Mouse (Mus musculus): ENCODE data around the gene Olfr1019. TPM values are rescaled to one million over a fixed set of nuclear protein-coding genes. Genes with fewer than 3 reads are reported as not detected.

Olfr1019 gene
- not detected for total RNA-seq (2022)

DNA sequence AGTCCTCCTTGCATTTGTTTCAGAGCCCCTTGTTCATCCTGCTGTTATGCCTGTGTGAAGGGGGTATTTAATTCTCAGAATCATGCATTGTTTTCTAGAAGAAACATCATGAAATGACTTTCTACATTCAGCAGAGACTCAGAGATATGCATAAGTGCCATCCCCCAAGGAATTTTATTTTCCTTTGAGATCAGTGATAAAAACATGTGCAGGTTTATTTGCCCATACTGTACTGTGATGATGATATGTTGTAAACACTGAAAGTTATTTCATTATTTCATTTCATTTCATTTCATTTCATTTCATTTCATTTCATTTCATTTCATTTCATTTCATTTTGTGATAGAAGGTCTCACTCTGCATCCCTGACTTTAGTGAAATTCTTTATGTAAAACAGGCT is at the start of gene Olfr1019:
Gene Olfr1019 (minus strand): TSS at position 101 of the 400 bp plus-strand sequence.
- DNase-seq (ENCODE audit: low spot score), result no peak

DNA sequence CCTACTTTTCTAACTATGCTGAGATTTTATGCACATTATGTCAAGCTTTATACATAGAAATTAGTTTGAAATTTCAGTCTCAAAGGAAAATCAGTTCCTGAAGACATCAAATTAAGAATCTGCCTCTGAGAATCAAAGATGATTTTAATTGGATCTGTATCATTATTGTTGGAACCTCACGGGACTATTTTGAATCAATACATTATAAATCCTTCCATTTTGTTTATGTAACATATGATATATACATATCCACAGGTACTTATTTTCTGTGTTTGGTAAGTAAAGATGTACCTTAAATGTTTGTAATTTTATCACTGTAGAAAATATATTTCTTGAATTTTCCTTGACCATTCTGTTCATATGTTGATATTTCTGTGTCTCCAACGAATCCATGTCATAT is 40.1 kb upstream of the Olfr1019 start, which contains the start of gene Olfr1023:
Gene Olfr1023 (plus strand): TSS at position 301 of the 400 bp plus-strand sequence.
- no peak for DNase-seq (ENCODE audit: low spot score)

- no peak for DNase-seq (ENCODE audit: low spot score)
Measured at GRCm38 (mm10) chr2:85868294-85868693, 23.0 kb upstream of the Olfr1019 start, which contains the start of gene Olfr1022. TSS of gene Olfr1022 (plus strand) at chr2:85868594.

DNA sequence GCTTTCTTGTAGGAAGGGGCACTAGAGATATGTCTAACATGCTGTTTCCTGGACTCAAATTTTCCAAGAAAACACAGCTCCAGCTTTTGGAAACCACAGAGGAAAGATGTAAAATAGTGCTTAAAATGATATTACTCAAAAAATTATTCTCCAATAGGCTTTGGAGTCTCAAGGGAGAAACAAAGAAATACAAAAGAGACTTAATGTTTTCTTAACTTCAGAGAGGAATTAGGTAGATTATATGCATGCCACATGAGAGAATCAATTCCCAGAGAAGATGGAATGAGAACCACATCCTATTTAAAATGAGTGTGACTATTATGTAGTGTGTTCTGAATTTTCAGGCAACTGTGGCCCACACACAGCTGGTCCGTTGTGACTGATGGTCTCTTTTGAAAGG is 1.4 kb upstream of the Olfr1019 start, which contains the start of gene Olfr1020:
Gene Olfr1020 (plus strand): TSS at position 301 of the 400 bp plus-strand sequence.
- no peak for DNase-seq (ENCODE audit: low spot score)

DNA sequence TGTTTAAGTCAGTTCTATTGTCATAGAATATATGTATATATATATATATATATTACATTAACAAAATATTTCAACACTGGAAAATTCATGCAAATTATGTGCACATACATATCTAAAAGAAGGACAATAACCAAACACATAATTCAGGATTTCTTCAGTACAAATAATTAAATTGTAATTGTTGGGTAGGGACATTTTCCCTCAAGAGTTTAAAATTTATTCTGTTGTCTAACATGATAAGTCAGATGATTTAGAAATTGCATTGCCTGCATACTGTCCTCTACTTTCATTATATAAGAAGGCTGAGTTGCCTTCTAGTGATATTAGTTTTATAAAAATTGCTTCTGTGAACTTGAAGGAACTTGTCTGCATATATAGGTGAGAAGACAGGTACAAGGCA is 27.1 kb downstream of the Olfr1019 start, which contains the start of gene Olfr1018:
Gene Olfr1018 (plus strand): TSS at position 301 of the 400 bp plus-strand sequence.
- DNase-seq (ENCODE audit: low spot score), result no peak

- DNase-seq (ENCODE audit: low spot score), result no peak
Measured at GRCm38 (mm10) chr2:85804501-85804900, 40.8 kb downstream of the Olfr1019 start.

- DNase-seq (ENCODE audit: low spot score), result no peak
Measured at GRCm38 (mm10) chr2:85802444-85802843, 42.8 kb downstream of the Olfr1019 start, which contains the start of gene Olfr1016. TSS of gene Olfr1016 (minus strand) at chr2:85802544.

GRCm38 (mm10) chr2:85792331-85792730 is 53.0 kb downstream of the Olfr1019 start:
- DNase-seq (ENCODE audit: low spot score), result no peak

Other genes with a start within 250 kb of the Olfr1019 start
- gene Olfr1000, start 233.6 kb downstream of the Olfr1019 start, total RNA-seq (2022), result not detected
- not detected for gene Olfr1002, start 194.8 kb downstream of the Olfr1019 start, total RNA-seq (2022)
- not detected for gene Olfr154, start 181.0 kb downstream of the Olfr1019 start, total RNA-seq (2022)
- not detected for gene Olfr1006, start 166.7 kb downstream of the Olfr1019 start, total RNA-seq (2022)
- gene Olfr1008, start 156.1 kb downstream of the Olfr1019 start, total RNA-seq (2022), result not detected
- gene Olfr1009, start 130.1 kb downstream of the Olfr1019 start, total RNA-seq (2022), result not detected
- not detected for gene Olfr1012, start 82.7 kb downstream of the Olfr1019 start, total RNA-seq (2022)
- gene Olfr1013, start 78.4 kb downstream of the Olfr1019 start, total RNA-seq (2022), result not detected
- not detected for gene Olfr1014, start 72.8 kb downstream of the Olfr1019 start, total RNA-seq (2022)
- not detected for gene Olfr1015, start 63.5 kb downstream of the Olfr1019 start, total RNA-seq (2022)
- not detected for gene Olfr1016, start 42.9 kb downstream of the Olfr1019 start, total RNA-seq (2022)
- gene Olfr1018, start 27.0 kb downstream of the Olfr1019 start, total RNA-seq (2022), result not detected
- gene Olfr1020, start 1.5 kb upstream of the Olfr1019 start, total RNA-seq (2022), result not detected
- gene Olfr1022, start 23.1 kb upstream of the Olfr1019 start, total RNA-seq (2022), result not detected
- not detected for gene Olfr1023, start 40.2 kb upstream of the Olfr1019 start, total RNA-seq (2022)
- gene Olfr1024, start 59.6 kb upstream of the Olfr1019 start, total RNA-seq (2022), result not detected
- gene Olfr1025-ps1, start 69.7 kb upstream of the Olfr1019 start, total RNA-seq (2022), result not detected
- not detected for gene Olfr1026, start 76.1 kb upstream of the Olfr1019 start, total RNA-seq (2022)
- not detected for gene Olfr1028, start 105.0 kb upstream of the Olfr1019 start, total RNA-seq (2022)
- not detected for gene Olfr1029, start 128.4 kb upstream of the Olfr1019 start, total RNA-seq (2022)
- not detected for gene Olfr1030, start 133.8 kb upstream of the Olfr1019 start, total RNA-seq (2022)
- gene Olfr1031, start 144.8 kb upstream of the Olfr1019 start, total RNA-seq (2022), result not detected
- not detected for gene Olfr1032, start 160.1 kb upstream of the Olfr1019 start, total RNA-seq (2022)
- gene Olfr1033, start 175.2 kb upstream of the Olfr1019 start, total RNA-seq (2022), result 1 to 10 TPM; 2.0 to 5.0 (median 3.4) TPM
- under 1 TPM; 0.19 to 0.28 (median 0.24) TPM for gene Olfr1034, start 200.4 kb upstream of the Olfr1019 start, total RNA-seq (2022)
- not detected for gene Olfr1036, start 228.5 kb upstream of the Olfr1019 start, total RNA-seq (2022)
- gene Olfr1037, start 241.9 kb upstream of the Olfr1019 start, total RNA-seq (2022), result not detected

All from heart, adult 8-10 months (tissue).